Mouse (Mus musculus): ENCODE data around the gene Tor1a. TPM values are rescaled to one million over a fixed set of nuclear protein-coding genes. Genes with fewer than 3 reads are reported as not detected.
"Not testable (repeated sequence)": the region's sequence is repeated elsewhere in the genome, so short reads cannot be mapped to it uniquely, and the experiment has no call there.

Gene Tor1a
- polyA plus RNA-seq, 1 experiment = 56.3 TPM

- WGBS = 80% methylated on average over 4 of the region's 4 CpGs
Measured at GRCm38 (mm10) chr2:30925181-30925580, 42.6 kb downstream of the Tor1a start.

GRCm38 (mm10) chr2:30923099-30923498 is 44.6 kb downstream of the Tor1a start:
- Histone ChIP-seq H3K27me3 (ENCODE audit: control insufficient read depth, insufficient read depth, low read length) (no peaks in the 10 kb centered on the region), H3K4me1 (ENCODE audit: control insufficient read depth, insufficient read depth, low read length) (peaks cover 5% of the 10 kb centered on the region), H3K27ac (ENCODE audit: insufficient read depth, low read length) (no peak overlapping the region), H3K4me3 (replicated peaks; ENCODE audit: insufficient read depth, low read depth, low read length) (no peak overlapping the region)
- TF ChIP-seq CTCF (IDR thresholded peaks at IDR 0.05; ENCODE audit: borderline replicate concordance, insufficient read depth, low read depth, low read length) (no peak), POLR2A (IDR thresholded peaks at IDR 0.05; ENCODE audit: borderline replicate concordance, insufficient read depth, low read length) (no peak)
- WGBS = 75% methylated on average over 3 of the region's 3 CpGs
- DNase-seq = no peak

More at GRCm38 (mm10) chr2:30925181-30925580, 42.6 kb downstream of the Tor1a start:
- H3K27me3 ChIP-seq (ENCODE audit: control insufficient read depth, insufficient read depth, low read length) = no peaks in the 10 kb centered on the region
- DNase-seq = no peak
- no peak overlapping the region for H3K4me3 ChIP-seq (replicated peaks; ENCODE audit: insufficient read depth, low read depth, low read length)
- peaks cover 9% of the 10 kb centered on the region for H3K4me1 ChIP-seq (ENCODE audit: control insufficient read depth, insufficient read depth, low read length)
- no peak for TF ChIP-seq POLR2A (IDR thresholded peaks at IDR 0.05; ENCODE audit: borderline replicate concordance, insufficient read depth, low read length)
- TF ChIP-seq CTCF (IDR thresholded peaks at IDR 0.05; ENCODE audit: borderline replicate concordance, insufficient read depth, low read depth, low read length) = no peak
- H3K27ac ChIP-seq (ENCODE audit: insufficient read depth, low read length) = no peak overlapping the region

DNA sequence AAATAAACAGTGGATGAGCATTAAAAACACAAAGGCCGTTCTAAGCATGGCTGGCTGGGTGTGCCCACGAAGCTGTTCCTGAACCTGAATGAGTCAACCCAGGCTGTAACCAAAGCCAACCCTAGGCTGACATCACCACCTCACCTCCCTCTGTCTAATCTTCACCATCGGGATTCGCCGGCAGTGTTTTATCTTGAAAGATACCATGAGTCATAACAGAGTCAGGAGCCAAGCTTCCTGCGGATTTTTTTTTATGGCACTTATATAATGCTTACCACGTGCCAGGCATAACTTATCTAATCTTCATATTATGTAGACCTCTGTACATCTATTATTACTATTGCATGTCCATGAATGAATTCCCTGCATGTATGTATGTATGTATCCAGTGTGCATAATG is 47.5 kb downstream of the Tor1a start:
- H3K4me3 ChIP-seq (replicated peaks; ENCODE audit: insufficient read depth, low read depth, low read length) = no peak overlapping the region
- H3K27me3 ChIP-seq (ENCODE audit: control insufficient read depth, insufficient read depth, low read length) = no peaks in the 10 kb centered on the region
- H3K27ac ChIP-seq (ENCODE audit: insufficient read depth, low read length) = no peak overlapping the region
- 43% methylated on average over 7 of the region's 7 CpGs for WGBS
- TF ChIP-seq POLR2A (IDR thresholded peaks at IDR 0.05; ENCODE audit: borderline replicate concordance, insufficient read depth, low read length) (no peak), CTCF (IDR thresholded peaks at IDR 0.05; ENCODE audit: borderline replicate concordance, insufficient read depth, low read depth, low read length) (no peak)
- no peak for DNase-seq
- H3K4me1 ChIP-seq (ENCODE audit: control insufficient read depth, insufficient read depth, low read length) = peaks cover 8% of the 10 kb centered on the region

- 77% methylated on average over 8 of the region's 8 CpGs for WGBS
- TF ChIP-seq POLR2A (IDR thresholded peaks at IDR 0.05; ENCODE audit: borderline replicate concordance, insufficient read depth, low read length) (no peak), CTCF (IDR thresholded peaks at IDR 0.05; ENCODE audit: borderline replicate concordance, insufficient read depth, low read depth, low read length) (no peak)
- H3K4me3 ChIP-seq (replicated peaks; ENCODE audit: insufficient read depth, low read depth, low read length) = no peak overlapping the region
Measured at GRCm38 (mm10) chr2:30918780-30919329, 48.9 kb downstream of the Tor1a start.

GRCm38 (mm10) chr2:30918126-30918525 is 49.6 kb downstream of the Tor1a start:
- no peak for DNase-seq
- WGBS = 71% methylated on average over 6 of the region's 6 CpGs
- Histone ChIP-seq H3K27me3 (ENCODE audit: control insufficient read depth, insufficient read depth, low read length) (no peaks in the 10 kb centered on the region), H3K27ac (ENCODE audit: insufficient read depth, low read length) (no peak overlapping the region), H3K4me1 (ENCODE audit: control insufficient read depth, insufficient read depth, low read length) (peaks cover 3% of the 10 kb centered on the region; the same call in 1 of the 2 replicates), H3K4me3 (replicated peaks; ENCODE audit: insufficient read depth, low read depth, low read length) (no peak overlapping the region)
- TF ChIP-seq POLR2A (IDR thresholded peaks at IDR 0.05; ENCODE audit: borderline replicate concordance, insufficient read depth, low read length) = no peak
- TF ChIP-seq CTCF (IDR thresholded peaks at IDR 0.05; ENCODE audit: borderline replicate concordance, insufficient read depth, low read depth, low read length) = no peak

More at GRCm38 (mm10) chr2:30918780-30919329, 48.9 kb downstream of the Tor1a start:
- no peak for DNase-seq
- Histone ChIP-seq H3K27me3 (ENCODE audit: control insufficient read depth, insufficient read depth, low read length) (no peaks in the 10 kb centered on the region), H3K27ac (ENCODE audit: insufficient read depth, low read length) (no peak overlapping the region), H3K4me1 (ENCODE audit: control insufficient read depth, insufficient read depth, low read length) (peaks cover 4% of the 10 kb centered on the region)

- no peak for DNase-seq
- H3K4me1 ChIP-seq (ENCODE audit: control insufficient read depth, insufficient read depth, low read length) = peaks cover 3% of the 10 kb centered on the region; the same call in 1 of the 2 replicates
- TF ChIP-seq POLR2A (IDR thresholded peaks at IDR 0.05; ENCODE audit: borderline replicate concordance, insufficient read depth, low read length) (no peak), CTCF (IDR thresholded peaks at IDR 0.05; ENCODE audit: borderline replicate concordance, insufficient read depth, low read depth, low read length) (no peak)
- no peak overlapping the region for H3K27ac ChIP-seq (ENCODE audit: insufficient read depth, low read length)
- no peak overlapping the region for H3K4me3 ChIP-seq (replicated peaks; ENCODE audit: insufficient read depth, low read depth, low read length)
- WGBS = 52% methylated on average over 7 of the region's 7 CpGs
- no peaks in the 10 kb centered on the region for H3K27me3 ChIP-seq (ENCODE audit: control insufficient read depth, insufficient read depth, low read length)
Measured at GRCm38 (mm10) chr2:30917649-30918048, 50.1 kb downstream of the Tor1a start.

- not testable (repeated sequence) for H3K27ac ChIP-seq (ENCODE audit: insufficient read depth, low read length); H3K4me1 ChIP-seq (ENCODE audit: control insufficient read depth, insufficient read depth, low read length); H3K27me3 ChIP-seq (ENCODE audit: control insufficient read depth, insufficient read depth, low read length); DNase-seq; H3K4me3 ChIP-seq (replicated peaks; ENCODE audit: insufficient read depth, low read depth, low read length)
- 80% methylated on average over 6 of the region's 6 CpGs for WGBS
Measured at GRCm38 (mm10) chr2:30915933-30916332, 51.8 kb downstream of the Tor1a start.

DNA sequence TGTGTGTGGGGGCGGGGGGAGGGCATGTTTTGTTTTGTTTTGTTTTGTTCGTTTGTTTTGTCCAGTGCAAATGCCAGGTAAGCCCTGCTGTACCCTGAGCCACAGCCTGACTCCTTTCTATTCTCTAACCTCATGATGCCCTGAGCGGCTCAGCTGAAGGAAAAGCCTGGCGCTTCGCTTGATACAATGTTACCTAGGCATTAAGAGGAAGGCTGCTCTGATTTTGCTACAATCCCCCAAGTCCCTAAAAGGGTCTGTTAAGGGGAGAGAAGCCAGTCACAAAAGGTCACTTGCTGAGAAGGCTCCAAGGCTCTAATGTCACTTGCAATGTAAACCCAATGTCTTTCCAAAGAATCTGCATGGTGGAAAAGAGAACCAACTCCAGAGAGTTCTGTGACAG is 52.4 kb downstream of the Tor1a start:
- Histone ChIP-seq H3K4me3 (replicated peaks; ENCODE audit: insufficient read depth, low read depth, low read length) (no peak overlapping the region), H3K27ac (ENCODE audit: insufficient read depth, low read length) (no peak overlapping the region), H3K27me3 (ENCODE audit: control insufficient read depth, insufficient read depth, low read length) (no peaks in the 10 kb centered on the region), H3K4me1 (ENCODE audit: control insufficient read depth, insufficient read depth, low read length) (peaks cover 3% of the 10 kb centered on the region; the same call in 1 of the 2 replicates)
- WGBS = 84% methylated on average over 5 of the region's 5 CpGs
- TF ChIP-seq CTCF (IDR thresholded peaks at IDR 0.05; ENCODE audit: borderline replicate concordance, insufficient read depth, low read depth, low read length) = no peak
- TF ChIP-seq POLR2A (IDR thresholded peaks at IDR 0.05; ENCODE audit: borderline replicate concordance, insufficient read depth, low read length) = no peak
- DNase-seq = no peak
